Mouse (Mus musculus): ENCODE data around the gene Teddm2. TPM values are rescaled to one million over a fixed set of nuclear protein-coding genes. Genes with fewer than 3 reads are reported as not detected.

The Teddm2 gene
- polyA plus RNA-seq (2014; fragmentation: Illumina TruSeq; extraction: RNeasy Lipid Tissue Mini Kit (QIAGEN cat#74804); ENCODE audit: low replicate concordance): 0.19 TPM

GRCm38 (mm10) chr1:153899731-153900380, at the start of gene Teddm2, which contains the start of gene Glul:
Gene Teddm2 (minus strand): TSS chr1:153900228.
Gene Glul (plus strand): TSS chr1:153899944.

GRCm38 (mm10) chr1:153891442-153891841, 8.6 kb downstream of the Teddm2 start, which contains the start of gene Teddm1a:
Gene Teddm1a (plus strand): TSS chr1:153891742.

GRCm38 (mm10) chr1:153874045-153874444, 26.0 kb downstream of the Teddm2 start, which contains the start of gene Teddm1b:
Gene Teddm1b (plus strand): TSS chr1:153874345.

GRCm38 (mm10) chr1:153844042-153844441, 56.0 kb downstream of the Teddm2 start, which contains the start of gene Rgsl1:
Gene Rgsl1 (minus strand): TSS chr1:153844142.

Other genes starting within 250 kb of the Teddm2 start
- not detected for gene Rgs8, start 247.2 kb downstream of the Teddm2 start, polyA plus RNA-seq (2014; fragmentation: Illumina TruSeq; extraction: RNeasy Lipid Tissue Mini Kit (QIAGEN cat#74804); ENCODE audit: low replicate concordance)
- not detected for gene Rgs16, start 159.9 kb downstream of the Teddm2 start, polyA plus RNA-seq (2014; fragmentation: Illumina TruSeq; extraction: RNeasy Lipid Tissue Mini Kit (QIAGEN cat#74804); ENCODE audit: low replicate concordance)
- 148 TPM for gene Rnasel, start 150.8 kb downstream of the Teddm2 start, polyA plus RNA-seq (2014; fragmentation: Illumina TruSeq; extraction: RNeasy Lipid Tissue Mini Kit (QIAGEN cat#74804); ENCODE audit: low replicate concordance)
- not detected for gene Rgsl1, start 56.1 kb downstream of the Teddm2 start, polyA plus RNA-seq (2014; fragmentation: Illumina TruSeq; extraction: RNeasy Lipid Tissue Mini Kit (QIAGEN cat#74804); ENCODE audit: low replicate concordance)
- not detected for gene Teddm1b, start 25.9 kb downstream of the Teddm2 start, polyA plus RNA-seq (2014; fragmentation: Illumina TruSeq; extraction: RNeasy Lipid Tissue Mini Kit (QIAGEN cat#74804); ENCODE audit: low replicate concordance)
- gene Teddm1a, start 8.5 kb downstream of the Teddm2 start, polyA plus RNA-seq (2014; fragmentation: Illumina TruSeq; extraction: RNeasy Lipid Tissue Mini Kit (QIAGEN cat#74804); ENCODE audit: low replicate concordance): not detected
- 36.3 TPM for gene Glul, start 284 bp downstream of the Teddm2 start, polyA plus RNA-seq (2014; fragmentation: Illumina TruSeq; extraction: RNeasy Lipid Tissue Mini Kit (QIAGEN cat#74804); ENCODE audit: low replicate concordance)

Measured in small intestine, adult 10 weeks (tissue).